Mouse (Mus musculus) thymus, postnatal 10 days (tissue): ENCODE measurements around the gene Dusp18.
"Not testable (repeated sequence)": the region's sequence is repeated elsewhere in the genome, so short reads cannot be mapped to it uniquely, and the experiment has no call there.

Experiments
- DNase-seq, 2 experiments: peaks; one replicate each; pipeline ENCODE4 v3.0.0; 2021; ENCODE audit warnings: low spot score in 2 of 2

Gene Dusp18

DNA sequence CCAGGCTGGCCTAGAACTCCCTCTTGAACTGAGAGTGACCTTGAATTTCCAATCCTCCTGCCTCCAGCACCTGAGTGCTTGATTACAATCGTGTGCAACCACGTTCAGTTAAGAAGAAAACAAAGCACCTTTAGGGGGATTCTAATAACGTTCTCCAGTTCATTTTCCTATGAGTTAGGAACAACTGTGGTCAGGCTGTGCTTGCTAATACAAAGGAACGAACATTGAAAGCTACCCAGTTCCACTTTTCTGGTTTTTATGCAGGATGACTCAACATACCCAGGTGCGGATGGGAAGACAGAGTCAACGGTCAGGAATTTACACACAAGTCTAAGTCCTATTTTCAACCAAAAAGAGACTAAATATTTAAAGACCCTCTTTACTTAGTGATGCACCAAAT, 1.1 kb upstream of the Dusp18 start:
- DNase-seq: no peak

DNA sequence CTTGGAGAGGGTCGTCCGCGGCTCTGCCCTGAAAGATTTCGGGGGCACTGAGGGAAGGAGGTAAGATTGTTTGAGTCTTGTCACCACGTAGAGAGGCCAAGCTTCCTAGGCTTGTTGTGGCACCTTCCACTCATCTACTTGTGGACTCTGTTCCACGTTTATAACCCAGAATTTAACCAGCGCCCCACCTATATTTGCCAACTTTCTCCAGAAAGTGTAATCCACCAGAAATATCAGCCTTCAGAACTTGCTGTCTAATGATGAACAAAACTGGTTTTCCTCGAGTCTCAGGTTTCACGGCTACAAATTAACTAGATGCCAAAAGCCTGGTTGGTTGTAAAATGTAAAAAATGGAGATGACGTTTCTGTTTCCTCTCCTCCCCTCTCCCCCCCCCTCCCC, 418 bp downstream of the Dusp18 start:
- DNase-seq: no peak

DNA sequence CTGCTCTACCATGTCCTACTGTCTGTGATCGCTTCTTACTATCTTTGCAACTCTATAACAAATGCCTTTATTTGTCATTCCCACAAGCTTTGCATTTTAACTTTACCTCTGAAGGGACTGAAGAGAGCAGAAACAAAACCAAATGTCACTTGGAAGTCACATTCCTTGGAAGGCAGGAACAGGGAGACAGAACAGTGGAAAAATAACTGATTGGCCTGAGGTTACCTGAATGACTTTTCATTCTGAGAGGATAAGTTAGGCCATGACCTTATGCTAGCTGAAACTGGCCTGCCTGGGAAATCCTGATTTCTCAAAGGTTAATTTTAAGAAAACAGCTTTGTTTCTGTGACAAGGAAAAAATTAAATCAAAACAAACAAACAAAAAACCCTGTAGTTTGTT, 893 bp downstream of the Dusp18 start:
- no peak for DNase-seq

GRCm38 (mm10) chr11:3900296-3900695, 5.3 kb downstream of the Dusp18 start:
- no peak for DNase-seq

DNA sequence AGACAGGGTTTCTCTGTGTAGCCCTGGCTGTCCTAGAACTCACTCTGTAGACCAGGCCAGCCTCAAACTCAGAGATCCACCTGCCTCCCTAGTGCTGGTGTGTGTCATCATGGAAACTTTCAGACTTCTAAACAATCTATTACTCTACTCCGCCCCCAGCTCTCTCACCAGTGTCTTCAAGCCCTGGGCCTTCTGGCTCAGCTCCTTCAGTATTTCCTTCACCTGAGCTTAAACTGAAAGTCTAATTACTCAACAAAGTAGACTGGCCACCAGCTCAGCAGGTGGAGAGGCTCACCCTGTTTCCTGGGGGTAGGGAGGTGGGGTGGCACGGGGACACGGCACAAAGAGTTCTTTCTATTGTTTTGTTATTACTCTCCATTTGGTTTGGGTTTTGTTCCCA, 7.5 kb downstream of the Dusp18 start:
- no peak for DNase-seq

GRCm38 (mm10) chr11:3903046-3903445, 8.0 kb downstream of the Dusp18 start:
- DNase-seq: no peak

GRCm38 (mm10) chr11:3904673-3905072, 9.6 kb downstream of the Dusp18 start:
- no peak for DNase-seq

DNA sequence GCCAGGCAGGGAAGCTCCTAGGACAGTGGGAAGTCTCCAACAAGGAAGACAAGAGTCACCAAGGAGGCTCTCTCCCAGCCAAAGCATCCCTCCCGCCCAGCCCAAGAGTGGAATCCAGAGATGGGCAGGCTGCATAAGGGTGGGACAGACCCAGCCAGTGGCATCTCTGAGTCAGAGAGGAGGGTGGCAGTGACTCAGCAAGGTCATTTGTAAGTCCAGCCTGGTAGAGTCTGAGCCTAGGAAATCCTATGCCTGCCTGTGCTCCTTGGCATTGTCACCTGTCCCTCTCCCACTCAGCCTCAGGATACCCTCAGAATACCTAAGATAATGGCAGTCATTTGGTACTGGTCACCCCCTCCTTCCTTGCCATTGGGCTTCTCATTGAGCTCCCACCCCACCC, 10.4 kb downstream of the Dusp18 start:
- DNase-seq: no peak

- no peak for DNase-seq
These were observed 14.2 kb downstream of the Dusp18 start for GRCm38 (mm10) chr11:3909236-3909635.

DNA sequence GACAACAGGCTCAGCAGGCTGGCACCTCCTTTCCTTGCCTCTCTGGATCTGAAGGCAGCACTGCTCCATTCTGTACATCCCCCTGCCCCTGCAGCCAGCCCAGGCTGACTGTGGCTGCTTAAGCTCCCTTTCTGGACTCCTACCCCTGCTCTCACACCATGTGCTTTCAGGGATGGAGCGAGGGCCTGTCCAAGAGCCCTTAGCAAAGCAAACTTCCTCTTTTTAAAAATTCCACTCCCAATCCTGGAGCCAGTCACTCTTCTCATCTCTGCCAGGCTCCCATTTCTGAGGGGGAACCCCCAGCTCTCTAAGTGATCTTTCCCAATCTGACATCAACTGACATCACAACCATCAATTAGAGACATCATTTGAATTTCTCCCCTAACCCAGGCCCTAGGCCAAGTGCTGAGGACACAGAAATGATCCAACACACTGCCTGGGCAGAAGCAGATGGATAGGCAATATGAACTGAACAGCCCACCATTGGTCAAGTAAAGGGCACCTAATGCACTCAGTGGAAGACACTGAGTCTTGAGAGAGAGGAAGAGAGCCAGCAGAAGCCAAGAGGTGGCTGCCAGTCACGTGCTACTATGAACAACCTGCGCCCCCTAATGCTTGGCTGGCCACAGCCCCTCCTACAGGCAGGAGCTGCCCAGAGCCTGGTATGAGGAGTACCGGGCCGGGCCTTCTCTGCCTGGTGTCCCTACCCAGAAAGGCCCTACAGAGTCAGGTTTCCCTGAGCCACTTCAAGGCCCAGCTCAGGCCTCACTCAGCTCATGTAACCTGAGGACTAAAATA, 15.7 kb downstream of the Dusp18 start:
- DNase-seq: no peak

- not testable (repeated sequence) for DNase-seq
These were observed 16.4 kb downstream of the Dusp18 start for GRCm38 (mm10) chr11:3911440-3911839.

DNA sequence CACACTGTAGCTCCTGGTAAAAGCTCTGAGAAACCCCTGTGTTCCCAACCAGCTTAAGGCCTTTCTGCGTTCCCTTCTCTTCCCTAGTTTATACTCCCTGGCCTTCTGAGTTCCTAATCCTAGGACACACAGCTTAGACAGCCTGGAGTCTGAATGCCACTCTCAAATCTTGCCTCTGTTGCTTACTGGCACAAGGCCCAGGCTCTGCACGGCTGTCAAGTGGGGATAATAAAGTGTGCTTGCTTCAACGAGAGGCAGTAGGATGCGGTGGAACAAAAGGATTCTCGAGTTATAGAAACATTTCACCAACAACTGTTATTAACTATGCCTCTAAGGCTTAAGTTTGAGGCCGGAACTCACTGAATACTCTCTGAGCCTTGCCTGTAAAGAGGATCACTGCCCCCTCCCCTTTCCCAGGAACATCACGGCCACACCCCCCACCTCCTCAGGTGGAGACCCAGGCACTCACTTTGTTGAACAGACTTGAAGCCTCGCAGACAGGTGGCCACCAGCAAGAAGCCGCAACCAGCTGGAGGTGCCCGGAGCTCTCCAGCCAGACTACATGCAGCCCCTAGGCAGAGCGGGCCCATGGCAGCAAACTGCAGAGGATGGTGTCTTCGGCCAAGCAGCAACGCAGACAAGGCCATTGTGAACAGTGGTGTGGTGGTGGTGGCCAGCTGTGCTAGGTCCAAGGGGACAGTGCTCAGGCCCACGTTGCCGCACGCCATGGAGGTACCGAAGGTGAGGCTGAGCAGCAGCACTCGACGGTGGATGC, 17.2 kb downstream of the Dusp18 start:
- no peak for DNase-seq

- peak; percentile 9 to 14 for DNase-seq
These were observed 17.8 kb downstream of the Dusp18 start for GRCm38 (mm10) chr11:3912875-3913271.

DNA sequence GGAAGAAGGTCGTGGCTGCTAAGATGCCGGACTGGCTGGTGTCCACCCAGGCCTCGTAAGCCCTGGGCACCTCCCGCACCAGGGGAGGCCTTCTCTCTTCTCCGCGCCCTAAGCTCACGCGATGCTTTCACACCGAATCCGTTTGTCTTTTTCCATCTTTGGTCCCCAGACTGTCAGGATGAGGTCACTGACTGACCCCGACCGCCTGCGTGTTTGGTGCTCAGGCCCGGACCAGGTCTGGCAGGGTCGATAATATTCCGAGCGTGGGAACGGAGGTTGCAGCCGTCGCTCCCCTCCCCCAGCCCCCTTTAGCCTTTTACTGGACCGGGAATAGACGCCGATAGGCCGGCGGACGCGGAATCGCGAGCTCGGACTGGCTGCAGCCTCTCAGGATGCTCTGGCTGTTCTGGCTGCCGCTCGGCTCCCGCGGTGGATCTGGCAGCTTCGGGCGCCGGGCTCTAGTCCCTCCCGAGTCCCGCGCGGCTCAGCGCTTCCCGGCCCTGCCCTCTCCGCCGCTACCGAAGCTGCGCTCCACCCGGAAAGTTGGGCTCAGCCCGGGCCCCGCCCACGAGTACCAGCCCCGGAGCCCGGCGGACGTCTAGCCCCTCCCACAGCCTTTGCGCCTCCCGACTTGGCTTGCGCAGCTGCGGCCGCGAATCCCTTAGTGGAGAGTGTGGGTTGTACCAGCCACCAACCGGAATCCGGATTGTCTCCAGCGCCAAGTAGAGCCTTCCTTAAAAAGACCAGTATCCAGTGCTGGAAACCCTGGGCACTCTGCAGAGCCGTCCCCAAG, 18.5 kb downstream of the Dusp18 start:
- DNase-seq: peak; percentile 71 to 76

- peak; percentile 37 to 79 for DNase-seq
These were observed 19.2 kb downstream of the Dusp18 start, which contains the start of gene Slc35e4 for GRCm38 (mm10) chr11:3914109-3914840. TSS of gene Slc35e4 (minus strand) at chr11:3914664.

DNA sequence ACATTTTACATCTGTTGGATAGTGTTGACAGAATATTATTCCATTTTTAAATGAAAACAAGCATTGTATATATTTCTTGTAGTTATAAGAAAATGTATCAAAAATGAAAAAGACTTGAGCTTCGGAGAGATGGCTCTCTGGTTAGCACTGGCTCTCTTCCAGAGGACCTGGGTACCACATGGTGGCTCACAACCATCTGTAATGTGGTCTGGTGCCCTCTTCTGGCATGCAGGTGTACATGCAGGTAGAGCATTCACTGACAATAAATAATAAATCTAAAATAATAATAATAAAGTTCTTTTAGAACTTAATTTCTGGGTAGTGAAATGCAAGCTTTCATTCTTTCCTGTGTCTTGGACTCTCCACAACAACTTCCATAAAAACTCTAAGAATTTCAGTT, 23.7 kb downstream of the Dusp18 start:
- peak in 1 of 2 experiments; percentile 16 for DNase-seq

GRCm38 (mm10) chr11:3920476-3920875, 25.4 kb downstream of the Dusp18 start:
- DNase-seq: no peak

- peak in 1 of 2 experiments; percentile 52 for DNase-seq
These were observed 26.3 kb downstream of the Dusp18 start for GRCm38 (mm10) chr11:3921281-3921850.

DNA sequence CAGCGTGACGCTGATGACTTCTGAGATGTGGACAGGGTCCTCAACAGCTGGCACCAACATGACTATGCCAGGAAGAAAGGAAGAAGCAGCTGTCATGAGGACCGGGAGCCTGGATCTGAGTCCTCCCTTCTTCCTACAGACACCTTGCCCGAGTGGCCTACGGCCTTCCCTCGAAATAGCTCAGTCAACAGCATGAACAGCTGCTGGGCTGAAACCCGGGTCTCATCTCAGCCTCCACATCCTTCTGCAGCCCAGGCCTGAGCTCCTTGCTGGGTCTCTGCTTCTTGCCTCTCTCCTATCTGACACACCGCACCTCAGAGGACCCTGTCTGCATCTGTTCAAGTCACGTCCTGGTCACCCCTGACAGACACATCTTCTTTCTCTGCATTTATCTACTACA, 27.1 kb downstream of the Dusp18 start:
- no peak for DNase-seq

DNA sequence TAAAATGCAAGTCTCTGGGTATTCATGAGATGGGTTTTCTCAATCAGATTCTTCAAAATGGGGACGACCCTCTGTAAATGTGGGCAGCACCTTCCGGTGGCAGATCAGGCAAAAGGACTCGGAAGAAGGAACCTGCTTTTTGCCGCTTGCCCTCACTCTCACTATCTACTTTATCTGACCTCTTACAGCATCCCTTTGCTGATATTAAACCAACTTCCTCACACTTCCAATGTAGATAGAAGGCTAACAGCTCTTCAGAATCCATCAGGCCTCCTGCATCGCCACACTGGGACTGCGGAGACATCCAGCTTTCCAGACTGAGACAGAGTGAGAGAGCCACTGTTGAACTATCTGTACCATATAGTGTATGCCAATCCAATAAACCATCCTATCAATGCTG, 27.7 kb downstream of the Dusp18 start:
- no peak for DNase-seq

DNA sequence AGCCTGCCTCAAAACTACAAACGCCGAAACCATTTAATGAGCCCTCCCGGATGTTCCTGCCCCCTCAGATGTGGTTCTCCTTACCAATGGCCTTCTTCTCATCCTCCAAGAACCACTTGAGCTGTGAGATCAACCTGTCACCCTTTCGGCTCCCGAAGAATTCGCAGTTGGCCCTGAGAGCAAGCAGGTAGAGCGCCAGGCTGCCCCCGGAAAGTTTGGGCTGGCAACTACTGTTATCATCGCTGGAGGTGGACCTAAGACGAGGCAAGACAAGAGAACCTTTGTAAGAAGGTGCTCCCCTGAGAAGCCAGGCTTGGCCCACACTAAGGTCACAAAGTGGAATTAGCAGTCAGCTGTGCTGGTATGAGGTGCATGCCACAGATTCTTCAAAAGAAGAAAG, 30.9 kb downstream of the Dusp18 start:
- DNase-seq: no peak
